Mouse (Mus musculus): Measurements from ENCODE around the gene Nr1i3. TPM values are rescaled to one million over a fixed set of nuclear protein-coding genes. Genes with fewer than 3 reads are reported as not detected.

Nr1i3 gene
- polyA plus RNA-seq, 1 experiment = not detected

- H3K27ac ChIP-seq (ENCODE audit: insufficient read depth, low read length) = no peak overlapping the region
- no peak for TF ChIP-seq CTCF (IDR thresholded peaks at IDR 0.05; ENCODE audit: borderline replicate concordance, insufficient read depth, low read length)
- TF ChIP-seq POLR2A (IDR thresholded peaks at IDR 0.05; ENCODE audit: low read depth, low read length) = no peak
- no peak overlapping the region for H3K4me3 ChIP-seq (ENCODE audit: insufficient read depth, low read length)
- H3K4me1 ChIP-seq (ENCODE audit: control insufficient read depth, insufficient read depth, low read length) = peaks cover 15% of the 10 kb centered on the region
Observed at GRCm38 (mm10) chr1:171258921-171259320, 45.2 kb downstream of the Nr1i3 start.

- Histone ChIP-seq H3K27ac (ENCODE audit: insufficient read depth, low read length) (no peak overlapping the region), H3K4me1 (ENCODE audit: control insufficient read depth, insufficient read depth, low read length) (peaks cover 15% of the 10 kb centered on the region), H3K4me3 (ENCODE audit: insufficient read depth, low read length) (no peak overlapping the region)
- TF ChIP-seq CTCF (IDR thresholded peaks at IDR 0.05; ENCODE audit: borderline replicate concordance, insufficient read depth, low read length) (no peak), POLR2A (IDR thresholded peaks at IDR 0.05; ENCODE audit: low read depth, low read length) (no peak; the same call in 1 of the 2 replicates)
Observed at GRCm38 (mm10) chr1:171260316-171260715, 46.5 kb downstream of the Nr1i3 start.

GRCm38 (mm10) chr1:171262594-171263130, 48.9 kb downstream of the Nr1i3 start:
- H3K27ac ChIP-seq (ENCODE audit: insufficient read depth, low read length) = peak overlapping the region; percentile 99
- TF ChIP-seq CTCF (IDR thresholded peaks at IDR 0.05; ENCODE audit: borderline replicate concordance, insufficient read depth, low read length) (no peak), POLR2A (IDR thresholded peaks at IDR 0.05; ENCODE audit: low read depth, low read length) (peak; percentile 64)
- peak overlapping the region; percentile 3 for H3K4me3 ChIP-seq (ENCODE audit: insufficient read depth, low read length)
- peaks cover 15% of the 10 kb centered on the region for H3K4me1 ChIP-seq (ENCODE audit: control insufficient read depth, insufficient read depth, low read length)

GRCm38 (mm10) chr1:171263185-171263611, 49.4 kb downstream of the Nr1i3 start:
- Histone ChIP-seq H3K4me1 (ENCODE audit: control insufficient read depth, insufficient read depth, low read length) (peaks cover 15% of the 10 kb centered on the region), H3K27ac (ENCODE audit: insufficient read depth, low read length) (peak overlapping the region; percentile 100), H3K4me3 (ENCODE audit: insufficient read depth, low read length) (no peak overlapping the region)
- TF ChIP-seq CTCF (IDR thresholded peaks at IDR 0.05; ENCODE audit: borderline replicate concordance, insufficient read depth, low read length) (no peak), POLR2A (IDR thresholded peaks at IDR 0.05; ENCODE audit: low read depth, low read length) (no peak)

- H3K4me1 ChIP-seq (ENCODE audit: control insufficient read depth, insufficient read depth, low read length) = peaks cover 18% of the 10 kb centered on the region
- TF ChIP-seq POLR2A (IDR thresholded peaks at IDR 0.05; ENCODE audit: low read depth, low read length) (peak; percentile 34; the same call in 1 of the 2 replicates), CTCF (IDR thresholded peaks at IDR 0.05; ENCODE audit: borderline replicate concordance, insufficient read depth, low read length) (no peak)
- H3K27ac ChIP-seq (ENCODE audit: insufficient read depth, low read length) = peak overlapping the region; percentile 100
- no peak overlapping the region for H3K4me3 ChIP-seq (ENCODE audit: insufficient read depth, low read length)
Observed at GRCm38 (mm10) chr1:171263666-171264461, 50.1 kb downstream of the Nr1i3 start.

GRCm38 (mm10) chr1:171265971-171266744, 52.4 kb downstream of the Nr1i3 start:
- H3K4me1 ChIP-seq (ENCODE audit: control insufficient read depth, insufficient read depth, low read length) = peaks cover 7% of the 10 kb centered on the region
- no peak overlapping the region for H3K4me3 ChIP-seq (ENCODE audit: insufficient read depth, low read length)
- TF ChIP-seq POLR2A (IDR thresholded peaks at IDR 0.05; ENCODE audit: low read depth, low read length) (no peak), CTCF (IDR thresholded peaks at IDR 0.05; ENCODE audit: borderline replicate concordance, insufficient read depth, low read length) (no peak)
- H3K27ac ChIP-seq (ENCODE audit: insufficient read depth, low read length) = no peak overlapping the region

- TF ChIP-seq POLR2A (IDR thresholded peaks at IDR 0.05; ENCODE audit: low read depth, low read length) = no peak
- Histone ChIP-seq H3K4me3 (ENCODE audit: insufficient read depth, low read length) (no peak overlapping the region), H3K4me1 (ENCODE audit: control insufficient read depth, insufficient read depth, low read length) (0 out of 2 replicates have a peak, but pooled peaks cover 3% of the 10 kb centered on the region), H3K27ac (ENCODE audit: insufficient read depth, low read length) (peak overlapping the region; percentile 97)
Observed at GRCm38 (mm10) chr1:171268341-171268740, 54.6 kb downstream of the Nr1i3 start.

GRCm38 (mm10) chr1:171269848-171270572, 56.2 kb downstream of the Nr1i3 start, which contains the start of gene B4galt3:
TSS of gene B4galt3 (plus strand) at chr1:171270328.
- no peak within 1 kb of the TSS for H3K27ac ChIP-seq (ENCODE audit: insufficient read depth, low read length)
- H3K4me1 ChIP-seq (ENCODE audit: control insufficient read depth, insufficient read depth, low read length) = 0 out of 2 replicates have a peak, but pooled peaks cover 3% of the 10 kb centered on the region
- peak within 1 kb of the TSS; percentile 89 for H3K4me3 ChIP-seq (ENCODE audit: insufficient read depth, low read length)
- no peak for TF ChIP-seq CTCF (IDR thresholded peaks at IDR 0.05; ENCODE audit: borderline replicate concordance, insufficient read depth, low read length)
- peak; percentile 95 for TF ChIP-seq POLR2A (IDR thresholded peaks at IDR 0.05; ENCODE audit: low read depth, low read length)

Other genes starting within 250 kb of the Nr1i3 start
- gene Fcgr2b, start 237.4 kb upstream of the Nr1i3 start, polyA plus RNA-seq (2011; ENCODE audit: insufficient read length, low read depth, missing spikeins) = 0.51 TPM in 1 of 2 replicates, not detected in the other
- gene Fcgr4, start 195.1 kb upstream of the Nr1i3 start, polyA plus RNA-seq (2011; ENCODE audit: insufficient read length, low read depth, missing spikeins) = not detected in 2 replicates
- 3.9 TPM in 1 of 2 replicates, not detected in the other for gene Fcgr3, start 149.0 kb upstream of the Nr1i3 start, polyA plus RNA-seq (2011; ENCODE audit: insufficient read length, low read depth, missing spikeins)
- gene Cfap126, start 100.1 kb upstream of the Nr1i3 start, polyA plus RNA-seq (2011; ENCODE audit: insufficient read length, low read depth, missing spikeins) = 2.4 and 2.5 TPM in 2 replicates
- 297 and 334 TPM in 2 replicates for gene Sdhc, start 63.4 kb upstream of the Nr1i3 start, polyA plus RNA-seq (2011; ENCODE audit: insufficient read length, low read depth, missing spikeins)
- gene Mpz, start 63.3 kb upstream of the Nr1i3 start, polyA plus RNA-seq (2011; ENCODE audit: insufficient read length, low read depth, missing spikeins) = 1.2 TPM in 1 of 2 replicates, not detected in the other
- 6.2 and 12.2 TPM in 2 replicates for gene Pcp4l1, start 17.7 kb upstream of the Nr1i3 start, polyA plus RNA-seq (2011; ENCODE audit: insufficient read length, low read depth, missing spikeins)
- gene Tomm40l, start 8.5 kb downstream of the Nr1i3 start, polyA plus RNA-seq (2011; ENCODE audit: insufficient read length, low read depth, missing spikeins) = 26.9 and 29.9 TPM in 2 replicates
- gene Apoa2, start 11.1 kb downstream of the Nr1i3 start, polyA plus RNA-seq (2011; ENCODE audit: insufficient read length, low read depth, missing spikeins) = 1.2 and 1.3 TPM in 2 replicates
- gene Fcer1g, start 20.4 kb downstream of the Nr1i3 start, polyA plus RNA-seq (2011; ENCODE audit: insufficient read length, low read depth, missing spikeins) = 1.6 and 7.1 TPM in 2 replicates
- 24.3 and 25.8 TPM in 2 replicates for gene Adamts4, start 36.5 kb downstream of the Nr1i3 start, polyA plus RNA-seq (2011; ENCODE audit: insufficient read length, low read depth, missing spikeins)
- gene Ndufs2, start 37.4 kb downstream of the Nr1i3 start, polyA plus RNA-seq (2011; ENCODE audit: insufficient read length, low read depth, missing spikeins) = 226 and 234 TPM in 2 replicates
- gene B4galt3, start 56.4 kb downstream of the Nr1i3 start, polyA plus RNA-seq (2011; ENCODE audit: insufficient read length, low read depth, missing spikeins) = 53.2 and 55.1 TPM in 2 replicates
- 23.9 and 24.3 TPM in 2 replicates for gene Ppox, start 67.2 kb downstream of the Nr1i3 start, polyA plus RNA-seq (2011; ENCODE audit: insufficient read length, low read depth, missing spikeins)
- 36.8 and 59.0 TPM in 2 replicates for gene Usp21, start 74.0 kb downstream of the Nr1i3 start, polyA plus RNA-seq (2011; ENCODE audit: insufficient read length, low read depth, missing spikeins)
- 77.8 and 81.9 TPM in 2 replicates for gene Ufc1, start 81.1 kb downstream of the Nr1i3 start, polyA plus RNA-seq (2011; ENCODE audit: insufficient read length, low read depth, missing spikeins)
- 43.1 and 53.2 TPM in 2 replicates for gene Dedd, start 115.2 kb downstream of the Nr1i3 start, polyA plus RNA-seq (2011; ENCODE audit: insufficient read length, low read depth, missing spikeins)
- 33.6 and 36.9 TPM in 2 replicates for gene Nit1, start 131.7 kb downstream of the Nr1i3 start, polyA plus RNA-seq (2011; ENCODE audit: insufficient read length, low read depth, missing spikeins)
- gene Pfdn2, start 131.7 kb downstream of the Nr1i3 start, polyA plus RNA-seq (2011; ENCODE audit: insufficient read length, low read depth, missing spikeins) = 97.0 and 103 TPM in 2 replicates
- not detected in 2 replicates for gene Klhdc9, start 146.8 kb downstream of the Nr1i3 start, polyA plus RNA-seq (2011; ENCODE audit: insufficient read length, low read depth, missing spikeins)
- gene Nectin4, start 156.1 kb downstream of the Nr1i3 start, polyA plus RNA-seq (2011; ENCODE audit: insufficient read length, low read depth, missing spikeins) = 0.15 TPM in 1 of 2 replicates, not detected in the other
- 0.47 TPM in 1 of 2 replicates, not detected in the other for gene Arhgap30, start 175.0 kb downstream of the Nr1i3 start, polyA plus RNA-seq (2011; ENCODE audit: insufficient read length, low read depth, missing spikeins)
- 28.3 and 37.3 TPM in 2 replicates for gene Usf1, start 197.3 kb downstream of the Nr1i3 start, polyA plus RNA-seq (2011; ENCODE audit: insufficient read length, low read depth, missing spikeins)
- 1.9 TPM in 1 of 2 replicates, not detected in the other for gene Tstd1, start 204.9 kb downstream of the Nr1i3 start, polyA plus RNA-seq (2011; ENCODE audit: insufficient read length, low read depth, missing spikeins)
- gene F11r, start 223.6 kb downstream of the Nr1i3 start, polyA plus RNA-seq (2011; ENCODE audit: insufficient read length, low read depth, missing spikeins) = 7.4 and 9.4 TPM in 2 replicates

All from embryonic fibroblast, embryonic 13.5 days (primary cell).